Mouse (Mus musculus) ovary, adult 2 months (tissue): ENCODE results near the gene Mcoln3. TPM values are rescaled to one million over a fixed set of nuclear protein-coding genes. Genes with fewer than 3 reads are reported as not detected.

ENCODE experiments used
- polyA plus RNA-seq: library from polyadenylated mRNA; depleted of rRNA; stranded (reverse); fragments of >200 nt; gene quantifications from 2 replicates; pipeline ENCODE4 v1.2.3, GENCODE M21; 2012; rRNA removed

Gene Mcoln3
- polyA plus RNA-seq: 0.08 and 0.25 TPM in 2 replicates

GRCm38 (mm10) chr3:146117258-146117996, at the start of gene Mcoln3:
TSS of gene Mcoln3 (plus strand) at chr3:146117450.

GRCm38 (mm10) chr3:146107921-146108571, 9.2 kb upstream of the Mcoln3 start, which contains the start of gene Wdr63:
TSS of gene Wdr63 (minus strand) at chr3:146108130.

GRCm38 (mm10) chr3:146149156-146150057, 32.2 kb downstream of the Mcoln3 start, which contains the start of gene Mcoln2:
TSS of gene Mcoln2 (plus strand) at chr3:146149833.

Other genes starting within 250 kb of the Mcoln3 start
- gene Bcl10, start 194.6 kb upstream of the Mcoln3 start, polyA plus RNA-seq: 5.0 and 5.6 TPM in 2 replicates
- 19.3 and 19.4 TPM in 2 replicates for gene 2410004B18Rik, start 179.4 kb upstream of the Mcoln3 start, polyA plus RNA-seq
- gene Syde2, start 129.6 kb upstream of the Mcoln3 start, polyA plus RNA-seq: 6.0 and 9.0 TPM in 2 replicates
- 6.2 and 6.3 TPM in 2 replicates for gene Wdr63, start 9.3 kb upstream of the Mcoln3 start, polyA plus RNA-seq
- gene Mcoln2, start 32.4 kb downstream of the Mcoln3 start, polyA plus RNA-seq: 0.38 and 0.59 TPM in 2 replicates
- 20.8 and 24.2 TPM in 2 replicates for gene Lpar3, start 103.5 kb downstream of the Mcoln3 start, polyA plus RNA-seq